9 mouse cellular contexts compared by ENCODE assay signal in genomic region chr16:3743503-3744185, GRCm38 (mm10). TPM values are rescaled to one million over a fixed set of nuclear protein-coding genes. Genes with fewer than 3 reads are reported as not detected.
A peak's percentile ranks its signal among the peaks of the same experiment; 100 is the strongest.
DNase-seq lines count a peak whose midpoint lies in the region; ATAC-seq and TF ChIP-seq lines count a peak whose summit lies in the region.
"Had no signal": no experiment of that assay in that cellular context is flagged by ENCODE, and none has a peak within 500 bp of the region (broad histone marks: within the 10 kb centered on the region; RNA-seq: fewer than 3 reads in every experiment).

Gene Zfp263 (plus strand): TSS chr16:3744093.

- no peak for TF ChIP-seq CTCF in heart, adult 2 months (IDR thresholded peaks at IDR 0.05)

- peaks cover 31% of the 10 kb centered on the region for H3K36me3 ChIP-seq in embryonic facial prominence, embryonic 14.5 days (ENCODE audit: control insufficient read depth, insufficient read depth, low read length)
- peaks cover 13% of the 10 kb centered on the region for H3K36me3 ChIP-seq in heart, adult 2 months (ENCODE audit: control insufficient read depth, insufficient read depth, low read length)
- H3K36me3 ChIP-seq in limb, embryonic 13.5 days = peaks cover 29% of the 10 kb centered on the region
- H3K36me3 ChIP-seq in midbrain, embryonic 16.5 days (ENCODE audit: control insufficient read depth, insufficient read depth, low read length) = peaks cover 21% of the 10 kb centered on the region

- WGBS in embryonic facial prominence, embryonic 14.5 days = under 1% methylated on average over 42 of the region's 42 CpGs
- WGBS in heart, adult 2 months = under 1% methylated on average over 42 of the region's 42 CpGs
- WGBS in limb, embryonic 13.5 days = under 1% methylated on average over 42 of the region's 42 CpGs
- WGBS in midbrain, embryonic 16.5 days = under 1% methylated on average over 42 of the region's 42 CpGs

- H3K9ac ChIP-seq in embryonic facial prominence, embryonic 14.5 days (ENCODE audit: low read depth, low read length) = peak within 1 kb of the TSS; percentile 91
- peak within 1 kb of the TSS; percentile 70 for H3K9ac ChIP-seq in heart, adult 2 months (ENCODE audit: low read depth, low read length)
- peak within 1 kb of the TSS; percentile 90 for H3K9ac ChIP-seq in limb, embryonic 13.5 days
- peak within 1 kb of the TSS; percentile 85 for H3K9ac ChIP-seq in midbrain, embryonic 16.5 days (ENCODE audit: low read depth, low read length)

- H3K9me3 ChIP-seq in embryonic facial prominence, embryonic 14.5 days (ENCODE audit: control insufficient read depth, low read length) = peaks cover 19% of the 10 kb centered on the region
- H3K9me3 ChIP-seq in limb, embryonic 13.5 days = peaks cover 11% of the 10 kb centered on the region
- no peaks in the 10 kb centered on the region; the same call in 1 of the 2 replicates for H3K9me3 ChIP-seq in midbrain, embryonic 16.5 days (replicated peaks; ENCODE audit: control insufficient read depth, low read length, poor library complexity, severe bottlenecking)

- peak within 1 kb of the TSS; percentile 83 for H3K4me3 ChIP-seq in embryonic facial prominence, embryonic 14.5 days (ENCODE audit: low read depth, low read length)
- H3K4me3 ChIP-seq in heart, adult 2 months = peak within 1 kb of the TSS; percentile 89
- peak within 1 kb of the TSS; percentile 89 for H3K4me3 ChIP-seq in limb, embryonic 13.5 days
- H3K4me3 ChIP-seq in midbrain, embryonic 16.5 days (ENCODE audit: low read depth, low read length) = peak within 1 kb of the TSS; percentile 78

- intact Hi-C loops in heart, adult 2 months (cut with DNase I) = loop anchor here (10.0 kb wide), 3 partner anchors 101 to 261 kb away; partner anchors contain the start of genes Gm20695, Slx4, Zfp174 and Zfp597

- DNase-seq in 3134 (ENCODE audit: extremely low read depth, insufficient read length, low spot score) = peak; percentile 99
- DNase-seq in adrenal gland, postnatal 4 days (ENCODE audit: low spot score in 2 of 2) = peak; percentile 70 to 83
- DNase-seq in embryonic facial prominence, embryonic 14.5 days (ENCODE audit: low spot score) = peak; percentile 99
- peak; percentile 89 to 94 for DNase-seq in heart, adult 2 months
- peak; percentile 93 to 96 for DNase-seq in kidney, adult 8-10 months
- DNase-seq in spleen, postnatal 14 days (ENCODE audit: low spot score in 2 of 2) = peak; percentile 69 to 75

- H3K79me2 ChIP-seq in heart, adult 2 months (replicated peaks; ENCODE audit: control insufficient read depth, insufficient read depth, low read length) = no peaks in the 10 kb centered on the region

- TF ChIP-seq POLR2A in heart, adult 2 months (IDR thresholded peaks at IDR 0.05; ENCODE audit: insufficient read depth, low read depth, low read length) = peak; percentile 83

- H3K4me2 ChIP-seq in embryonic facial prominence, embryonic 14.5 days (ENCODE audit: low read depth, low read length) = peak within 1 kb of the TSS; percentile 76
- peak within 1 kb of the TSS; percentile 95 for H3K4me2 ChIP-seq in limb, embryonic 13.5 days (replicated peaks)
- peak within 1 kb of the TSS; percentile 94 for H3K4me2 ChIP-seq in midbrain, embryonic 16.5 days (ENCODE audit: low read length)

- 0 out of 2 replicates have a peak, but pooled peaks have one; percentile 51 for TF ChIP-seq EP300 in heart, adult 2 months (IDR thresholded peaks at IDR 0.05; ENCODE audit: insufficient read depth, low read depth, low read length)

- ATAC-seq in embryonic facial prominence, embryonic 14.5 days (ENCODE audit: low read depth) = peak; percentile 99
- ATAC-seq in limb, embryonic 13.5 days (ENCODE audit: low FRiP score, low read depth) = peak; percentile 99
- peak; percentile 98 for ATAC-seq in midbrain, embryonic 16.5 days

- H3K27me3 ChIP-seq in embryonic facial prominence, embryonic 14.5 days (replicated peaks; ENCODE audit: control insufficient read depth, insufficient read depth, low read length) = no peaks in the 10 kb centered on the region
- no peaks in the 10 kb centered on the region for H3K27me3 ChIP-seq in heart, adult 2 months (ENCODE audit: control insufficient read depth, insufficient read depth, low read length)
- H3K27me3 ChIP-seq in limb, embryonic 13.5 days = no peaks in the 10 kb centered on the region
- no peaks in the 10 kb centered on the region for H3K27me3 ChIP-seq in midbrain, embryonic 16.5 days (ENCODE audit: control insufficient read depth, insufficient read depth, low read depth, low read length)

- H3K27ac ChIP-seq in embryonic facial prominence, embryonic 14.5 days (replicated peaks; ENCODE audit: low read depth, low read length) = peak within 1 kb of the TSS; percentile 92
- H3K27ac ChIP-seq in heart, adult 2 months = peak within 1 kb of the TSS; percentile 97
- H3K27ac ChIP-seq in limb, embryonic 13.5 days = peak within 1 kb of the TSS; percentile 79
- peak within 1 kb of the TSS; percentile 88 for H3K27ac ChIP-seq in midbrain, embryonic 16.5 days (ENCODE audit: low read length)

- peaks cover 16% of the 10 kb centered on the region for H3K4me1 ChIP-seq in embryonic facial prominence, embryonic 14.5 days (ENCODE audit: control insufficient read depth, insufficient read depth, low read length)
- H3K4me1 ChIP-seq in heart, adult 2 months (ENCODE audit: control insufficient read depth, insufficient read depth, low read length) = peaks cover 3% of the 10 kb centered on the region
- H3K4me1 ChIP-seq in limb, embryonic 13.5 days = peaks cover 22% of the 10 kb centered on the region
- peaks cover 26% of the 10 kb centered on the region for H3K4me1 ChIP-seq in midbrain, embryonic 16.5 days (ENCODE audit: control insufficient read depth, insufficient read depth, low read length)

RNA-seq across cellular contexts. Expression of gene Zfp263, which starts in this region (rescaled TPM):
- total RNA-seq in adrenal gland, postnatal 4 days (2021) = 10 to 100 TPM; 33.0 to 33.8 TPM
- 20.5 and 24.2 TPM in 2 replicates for polyA plus RNA-seq in embryonic facial prominence, embryonic 14.5 days (2014; fragmentation: Nextera tagmentation; extraction: Ambion mirVana)
- total RNA-seq in heart, adult 2 months (2021) = 1 to 10 TPM; 6.2 to 7.6 TPM
- 3.8 and 6.1 TPM in 2 replicates for polyA plus RNA-seq in heart, adult 2 months (2012; rRNA removed)
- 58.6 and 59.4 TPM in 2 replicates for polyA plus RNA-seq in limb, embryonic 13.5 days (2015; fragmentation: Nextera tagmentation; extraction: Ambion mirVana)
- 52.3 and 56.5 TPM in 2 replicates for polyA plus RNA-seq in midbrain, embryonic 16.5 days (2015; fragmentation: Nextera tagmentation; extraction: Ambion mirVana)
- polyA plus RNA-seq: C2C12 had no signal

Comparison
In these comparisons a context has a peak if more than half of its experiments do, and no peak if none do; other contexts are left out.
1. Peak in every context shown above with its lines: DNase-seq, ATAC-seq, H3K4me3 ChIP-seq and H3K27ac ChIP-seq.